ENCODE assay signal across 8 mouse cellular contexts in genomic region chr19:41104922-41105321, GRCm38 (mm10). TPM values are rescaled to one million over a fixed set of nuclear protein-coding genes. Genes with fewer than 3 reads are reported as not detected.
A peak's percentile ranks its signal among the peaks of the same experiment; 100 is the strongest.
DNase-seq lines count a peak whose midpoint lies in the region; ATAC-seq and TF ChIP-seq lines count a peak whose summit lies in the region.
"Had no signal": no experiment of that assay in that cellular context is flagged by ENCODE, and none has a peak within 500 bp of the region (broad histone marks: within the 10 kb centered on the region; RNA-seq: fewer than 3 reads in every experiment).

No protein-coding gene starts in this region.

- no peak for ATAC-seq in kidney, embryonic 15.5 days (replicated peaks; ENCODE audit: low FRiP score)

- no peak overlapping the region for H3K4me3 ChIP-seq in kidney, embryonic 15.5 days (replicated peaks)
- H3K4me3 ChIP-seq in ES-E14 (ENCODE audit: insufficient read depth in 1 of 2, low read depth in 1 of 2, low read length in 2 of 2, poor library complexity in 1 of 2, severe bottlenecking in 1 of 2) = no peak overlapping the region
- H3K4me3 ChIP-seq: embryonic facial prominence, embryonic 13.5 days had no signal

- 0 out of 2 replicates have a peak, but pooled peaks cover 4% of the 10 kb centered on the region for H3K27me3 ChIP-seq in kidney, embryonic 15.5 days
- H3K27me3 ChIP-seq: embryonic facial prominence, embryonic 13.5 days had no signal

- peak; percentile 17 for DNase-seq in kidney, adult 18-20 months
- DNase-seq in A20 (ENCODE audit: low read depth, low spot score) (peak; percentile 68), ES-E14 (ENCODE audit: low read depth, low spot score) (peak; percentile 30)
- peak; percentile 7 for DNase-seq in induced T-regulatory cell, adult 2 months (ENCODE audit: low read depth)
- DNase-seq in frontal cortex, postnatal 25 days (ENCODE audit: low spot score in 2 of 2) = no peak
- DNase-seq in adrenal gland, postnatal 25 days = no peak

- H3K36me3 ChIP-seq in kidney, embryonic 15.5 days = no peaks in the 10 kb centered on the region
- H3K36me3 ChIP-seq in ES-E14 (ENCODE audit: control insufficient read depth, insufficient read depth, low read length, poor library complexity, severe bottlenecking) = no peaks in the 10 kb centered on the region
- H3K36me3 ChIP-seq: embryonic facial prominence, embryonic 13.5 days had no signal

- in situ Hi-C loops in ES-E14 (cut with MboI; ENCODE audit: low sequenced_read_pairs in 2 of 2, unreplicated experiment in 2 of 2) = no loop called here

- no peak overlapping the region for H3K27ac ChIP-seq in kidney, embryonic 15.5 days
- no peak overlapping the region for H3K27ac ChIP-seq in ES-E14 (ENCODE audit: insufficient read depth, low read depth, low read length, poor library complexity, severe bottlenecking)
- H3K27ac ChIP-seq: embryonic facial prominence, embryonic 13.5 days had no signal

- no peak overlapping the region for H3K4me2 ChIP-seq in kidney, embryonic 15.5 days
- H3K4me2 ChIP-seq: embryonic facial prominence, embryonic 13.5 days had no signal

- H3K4me1 ChIP-seq in kidney, embryonic 15.5 days = no peaks in the 10 kb centered on the region
- no peaks in the 10 kb centered on the region for H3K4me1 ChIP-seq in ES-E14 (ENCODE audit: control insufficient read depth in 2 of 2, insufficient read depth in 2 of 2, low read length in 2 of 2, poor library complexity in 1 of 2)

- H3K9ac ChIP-seq in kidney, embryonic 15.5 days = no peak overlapping the region
- no peak overlapping the region for H3K9ac ChIP-seq in ES-E14 (ENCODE audit: insufficient read depth, low read depth, low read length, poor library complexity, severe bottlenecking)
- H3K9ac ChIP-seq: embryonic facial prominence, embryonic 13.5 days had no signal

- 41% methylated on average over 8 of the region's 8 CpGs for WGBS in kidney, embryonic 15.5 days

- H3K9me3 ChIP-seq in kidney, embryonic 15.5 days (replicated peaks) = no peaks in the 10 kb centered on the region
- H3K9me3 ChIP-seq in ES-E14 (ENCODE audit: control insufficient read depth, insufficient read depth, low read depth, low read length) = no peaks in the 10 kb centered on the region
- H3K9me3 ChIP-seq: embryonic facial prominence, embryonic 13.5 days had no signal

TF ChIP-seq in ES-E14, 5 proteins besides CTCF, POLR2A, EP300 and RAD21:
- TF ChIP-seq CHD2 (IDR thresholded peaks at IDR 0.05; ENCODE audit: low read depth, low read length) = no peak
- peak; percentile 75; the same call in 1 of the 2 replicates for TF ChIP-seq ZC3H11A (IDR thresholded peaks at IDR 0.05; ENCODE audit: borderline replicate concordance, low read depth, low read length)

RNA-seq across cellular contexts. Expression of gene Opalin, which starts 28.0 kb away (rescaled TPM):
- not detected in 2 replicates for polyA plus RNA-seq in kidney, embryonic 15.5 days (2015; fragmentation: Nextera tagmentation; extraction: Ambion mirVana)
- not detected in 2 replicates for total RNA-seq in ES-E14 (2012; rRNA removed)
- not detected in 2 replicates for total RNA-seq in adrenal gland, postnatal 25 days (2021)
- polyA plus RNA-seq: embryonic facial prominence, embryonic 13.5 days had no signal

Comparison
In these comparisons a context has a peak if more than half of its experiments do, and no peak if none do; other contexts are left out.
1. DNase-seq: peak in kidney, adult 18-20 months (single experiment), A20 (single experiment), ES-E14 (single experiment) and induced T-regulatory cell, adult 2 months (single experiment); none in frontal cortex, postnatal 25 days (0 of 2) and adrenal gland, postnatal 25 days (single experiment).